Mouse (Mus musculus) heart, embryonic 11.5 days (tissue): ENCODE results near the gene Acvr2b. TPM values are rescaled to one million over a fixed set of nuclear protein-coding genes. Genes with fewer than 3 reads are reported as not detected.

Experiments
- ATAC-seq: fragments of 200-750 bp; cut with Nextera tagmentation; replicated peaks from 2 replicates; pipeline ENCODE4 v1.8.0; 2017; ENCODE audit warnings: moderate library complexity; ENCODE audit not compliant: insufficient number of reproducible peaks, low FRiP score, low TSS enrichment
- H3K27ac ChIP-seq: fragments of 300-500 bp; sonication (generic); 2 replicates; pipeline ENCODE4 v1.5.1; 2014; ENCODE audit warnings: mild to moderate bottlenecking, low read depth, low read length
- H3K27me3 ChIP-seq: fragments of 300-500 bp; sonication (generic); 2 replicates; pipeline ENCODE4 v1.6.1; 2014; ENCODE audit warnings: mild to moderate bottlenecking, low read length, mixed read lengths; ENCODE audit not compliant: control insufficient read depth, insufficient read depth
- H3K36me3 ChIP-seq: fragments of 300-500 bp; sonication (generic); 2 replicates; pipeline ENCODE4 v1.6.1; 2014; ENCODE audit warnings: mild to moderate bottlenecking, low read length, moderate library complexity, mixed read lengths; ENCODE audit not compliant: control insufficient read depth, insufficient read depth
- H3K4me1 ChIP-seq: fragments of 300-500 bp; sonication (generic); 2 replicates; pipeline ENCODE4 v1.6.1; 2014; ENCODE audit warnings: low read length; ENCODE audit not compliant: control insufficient read depth, insufficient read depth
- H3K4me2 ChIP-seq: fragments of 300-500 bp; sonication (generic); 2 replicates; pipeline ENCODE4 v1.6.1; 2014; ENCODE audit warnings: mild to moderate bottlenecking, moderate library complexity
- H3K4me3 ChIP-seq: fragments of 300-500 bp; sonication (generic); 2 replicates; pipeline ENCODE4 v1.5.1; 2014; ENCODE audit warnings: low read depth, low read length
- H3K9ac ChIP-seq: fragments of 300-500 bp; sonication (generic); 2 replicates; pipeline ENCODE4 v1.6.1; 2014; ENCODE audit warnings: mild to moderate bottlenecking, low read depth, low read length, moderate library complexity
- H3K9me3 ChIP-seq: fragments of 300-500 bp; sonication (generic); replicated peaks from 2 replicates; pipeline ENCODE4 v1.6.1; 2016; ENCODE audit warnings: low read length; ENCODE audit not compliant: control insufficient read depth
- WGBS: fragments of 180-500 bp; shearing (Covaris S2); extraction: QIAGEN DNeasy Blood & Tissue Kit; methylation state at CpG from one replicate; pipeline ENCODE4 v1.1.7; 2014; ENCODE audit not compliant: insufficient replicate concordance; 5-methylcytosine and 5-hydroxymethylcytosine counted together
- polyA plus RNA-seq: library from polyadenylated mRNA; unstranded; fragments of >200 nt; fragmentation: Nextera tagmentation; extraction: Ambion mirVana; gene quantifications from 2 replicates; pipeline ENCODE4 v1.2.1, GENCODE M21; 2014

Gene Acvr2b
- polyA plus RNA-seq, 1 experiment from 2014 or later = 29.1 TPM

DNA sequence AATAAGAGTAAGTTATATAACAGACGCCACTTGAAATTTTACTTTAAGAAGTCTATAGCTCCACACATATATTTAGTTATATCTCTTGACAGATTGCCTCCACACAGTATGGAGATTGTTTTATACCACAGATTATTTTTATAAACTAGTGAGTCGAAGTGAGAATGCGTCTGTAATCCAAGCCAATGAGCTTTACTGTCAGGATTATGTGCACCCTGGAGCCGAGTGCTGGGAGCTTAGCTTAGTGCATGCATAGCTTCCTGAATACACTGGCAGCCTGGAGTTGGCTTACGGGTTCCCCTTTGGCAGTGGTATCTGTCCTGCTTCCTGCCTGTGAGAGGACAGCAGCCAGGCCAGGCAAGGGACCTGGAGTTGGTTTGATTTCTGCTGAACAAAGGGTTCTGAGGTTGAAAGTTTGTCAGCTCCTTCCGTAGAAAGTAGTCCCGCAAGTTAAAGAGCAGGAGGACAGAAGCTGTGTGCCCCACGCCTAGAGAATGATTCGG is 36.6 kb downstream of the Acvr2b start:
- ATAC-seq = no peak
- no peak overlapping the region for H3K4me3 ChIP-seq
- H3K36me3 ChIP-seq = peaks cover 4% of the 10 kb centered on the region
- no peak overlapping the region for H3K4me2 ChIP-seq
- no peaks in the 10 kb centered on the region for H3K4me1 ChIP-seq
- H3K27me3 ChIP-seq = no peaks in the 10 kb centered on the region
- WGBS = 83% methylated on average over 9 of the region's 9 CpGs
- no peak overlapping the region for H3K27ac ChIP-seq
- no peaks in the 10 kb centered on the region for H3K9me3 ChIP-seq
- no peak overlapping the region for H3K9ac ChIP-seq

DNA sequence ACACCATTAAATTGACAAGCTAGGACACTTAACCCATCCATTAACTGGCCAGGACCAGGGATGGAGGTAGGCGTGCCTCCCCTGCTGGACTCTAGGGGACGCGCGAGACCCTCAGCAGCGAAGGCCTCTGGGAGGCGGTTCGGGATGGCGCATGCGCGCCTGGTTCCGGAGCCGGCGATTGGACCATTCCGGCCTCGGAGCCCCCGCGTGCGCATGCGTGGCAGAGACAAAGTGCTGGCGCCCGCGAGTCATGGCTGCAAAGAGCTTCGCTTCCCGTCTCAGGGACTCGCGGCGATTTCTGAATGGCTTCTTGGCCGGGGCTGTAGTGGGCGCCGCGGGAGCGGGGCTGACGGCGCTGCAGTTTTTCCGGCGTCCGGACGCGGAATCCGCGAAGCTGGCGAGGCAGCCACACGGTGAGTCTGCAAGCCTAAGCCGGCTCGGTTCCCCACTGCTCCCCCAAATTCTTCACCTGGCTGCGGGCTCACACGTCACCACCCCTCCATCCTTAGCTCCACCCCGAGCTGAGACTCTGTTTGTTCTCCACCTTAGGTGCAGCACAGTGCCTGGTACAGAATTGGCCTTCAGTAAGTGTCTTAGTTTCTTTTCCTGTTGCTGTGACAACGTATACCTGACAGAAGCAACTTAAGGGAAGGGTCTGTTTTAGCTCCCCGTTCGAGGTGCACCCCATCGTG is 43.0 kb downstream of the Acvr2b start, which contains the start of gene Exog:
Gene Exog, plus strand, starts transcription at position 206 of the 692 bp plus-strand sequence.
- H3K4me2 ChIP-seq = peak within 1 kb of the TSS; percentile 77
- H3K9ac ChIP-seq = peak within 1 kb of the TSS; percentile 91
- WGBS = under 1% methylated on average over 52 of the region's 52 CpGs
- peaks cover 10% of the 10 kb centered on the region; the same call in 1 of the 2 replicates for H3K36me3 ChIP-seq
- H3K27ac ChIP-seq = peak within 1 kb of the TSS; percentile 66; the same call in 1 of the 2 replicates
- peak within 1 kb of the TSS; percentile 85 for H3K4me3 ChIP-seq
- H3K27me3 ChIP-seq = no peaks in the 10 kb centered on the region
- peaks cover 7% of the 10 kb centered on the region for H3K4me1 ChIP-seq
- peak; percentile 92 for ATAC-seq
- H3K9me3 ChIP-seq = no peaks in the 10 kb centered on the region

DNA sequence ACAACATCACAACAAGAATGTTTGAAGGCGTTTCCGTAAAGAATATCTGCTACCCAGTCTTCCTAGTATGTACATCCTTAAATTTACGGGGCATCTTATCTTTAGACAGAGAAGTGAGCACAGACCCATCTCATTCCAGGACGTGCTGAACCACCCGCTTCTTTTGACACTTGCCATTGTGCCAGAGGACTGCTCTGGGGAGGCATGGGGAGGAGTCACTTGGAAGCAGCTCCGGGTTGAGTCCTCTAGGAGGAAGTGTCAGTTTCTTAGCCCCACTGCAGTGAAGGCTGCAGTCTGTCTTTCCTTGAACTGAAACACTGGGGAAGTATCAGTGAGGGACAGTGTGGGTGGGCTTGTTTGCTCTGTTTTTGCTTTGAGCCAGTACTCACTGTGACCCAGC is 43.8 kb downstream of the Acvr2b start:
- WGBS = 26% methylated on average over 6 of the region's 6 CpGs
- peaks cover 7% of the 10 kb centered on the region for H3K4me1 ChIP-seq

DNA sequence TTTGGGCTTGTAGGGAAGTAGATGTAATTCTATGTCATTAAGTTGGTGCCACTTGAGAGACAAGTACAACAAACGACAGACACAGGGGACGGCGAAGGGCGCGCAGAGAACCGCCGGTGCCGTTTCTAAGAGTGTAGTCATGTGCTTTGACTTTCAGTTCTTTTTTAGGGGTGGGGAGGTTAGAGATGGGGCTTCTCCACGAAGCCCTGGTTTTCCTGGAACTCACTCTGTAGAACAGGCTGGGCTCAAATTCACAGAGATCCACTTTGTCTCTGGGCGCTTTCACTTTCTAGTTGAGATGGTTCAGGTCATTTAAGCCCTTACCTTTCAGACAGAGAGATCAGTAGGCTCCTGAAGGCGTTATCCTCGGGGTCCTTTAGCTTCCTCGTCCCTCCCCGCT is 54.0 kb downstream of the Acvr2b start:
- Histone ChIP-seq H3K27me3 (no peaks in the 10 kb centered on the region), H3K27ac (no peak overlapping the region), H3K4me1 (peaks cover 14% of the 10 kb centered on the region; the same call in 1 of the 2 replicates), H3K9me3 (no peaks in the 10 kb centered on the region), H3K4me3 (no peak overlapping the region), H3K9ac (no peak overlapping the region), H3K4me2 (no peak overlapping the region), H3K36me3 (peaks cover 8% of the 10 kb centered on the region; the same call in 1 of the 2 replicates)
- ATAC-seq = no peak
- WGBS = 82% methylated on average over 14 of the region's 14 CpGs

More for the DNA sequence above, 43.8 kb downstream of the Acvr2b start:
- no peaks in the 10 kb centered on the region for H3K27me3 ChIP-seq
- peak overlapping the region; percentile 91 for H3K9ac ChIP-seq
- ATAC-seq = no peak; the same call in 1 of the 2 replicates
- peaks cover 13% of the 10 kb centered on the region; the same call in 1 of the 2 replicates for H3K36me3 ChIP-seq
- H3K27ac ChIP-seq = no peak overlapping the region
- H3K4me2 ChIP-seq = peak overlapping the region; percentile 77
- no peaks in the 10 kb centered on the region for H3K9me3 ChIP-seq
- peak overlapping the region; percentile 85 for H3K4me3 ChIP-seq

GRCm38 (mm10) chr9:119457122-119457521 is 55.2 kb downstream of the Acvr2b start:
- H3K4me2 ChIP-seq = no peak overlapping the region
- peaks cover 9% of the 10 kb centered on the region; the same call in 1 of the 2 replicates for H3K36me3 ChIP-seq
- H3K9ac ChIP-seq = no peak overlapping the region
- no peak overlapping the region for H3K4me3 ChIP-seq
- H3K9me3 ChIP-seq = no peaks in the 10 kb centered on the region
- H3K27me3 ChIP-seq = no peaks in the 10 kb centered on the region
- peaks cover 14% of the 10 kb centered on the region; the same call in 1 of the 2 replicates for H3K4me1 ChIP-seq
- no peak overlapping the region for H3K27ac ChIP-seq
- 64% methylated on average over 14 of the region's 14 CpGs for WGBS
- no peak for ATAC-seq

DNA sequence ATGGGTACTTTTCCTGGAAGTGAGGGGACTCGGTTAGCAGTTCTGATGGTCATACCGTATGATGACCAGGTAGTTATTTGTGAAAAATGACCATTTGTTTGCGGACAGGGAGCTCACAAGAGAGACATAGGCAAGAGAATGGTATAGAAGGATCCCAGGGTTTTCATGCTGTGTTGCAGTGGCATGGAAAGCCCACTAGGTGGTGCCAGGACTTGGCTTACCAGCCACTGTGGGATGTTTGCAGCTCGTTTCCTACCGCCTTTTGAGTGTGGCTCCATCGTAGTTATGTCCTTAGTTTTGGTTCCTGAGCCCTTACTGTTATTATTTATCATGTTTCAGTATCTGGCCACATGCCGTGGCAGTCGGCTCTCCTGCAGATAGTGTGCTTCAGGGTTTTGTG is 58.5 kb downstream of the Acvr2b start:
- Histone ChIP-seq H3K9ac (no peak overlapping the region), H3K4me3 (no peak overlapping the region), H3K4me2 (no peak overlapping the region), H3K36me3 (peaks cover 23% of the 10 kb centered on the region), H3K4me1 (peaks cover 14% of the 10 kb centered on the region; the same call in 1 of the 2 replicates), H3K27ac (no peak overlapping the region), H3K9me3 (no peaks in the 10 kb centered on the region), H3K27me3 (no peaks in the 10 kb centered on the region)
- WGBS = 45% methylated on average over 8 of the region's 8 CpGs
- no peak for ATAC-seq

- Histone ChIP-seq H3K36me3 (peaks cover 22% of the 10 kb centered on the region), H3K4me2 (no peak overlapping the region), H3K27me3 (no peaks in the 10 kb centered on the region), H3K4me1 (peaks cover 26% of the 10 kb centered on the region), H3K27ac (no peak overlapping the region), H3K9ac (no peak overlapping the region), H3K4me3 (no peak overlapping the region), H3K9me3 (no peaks in the 10 kb centered on the region)
- 89% methylated on average over 6 of the region's 6 CpGs for WGBS
- no peak for ATAC-seq
Observed at GRCm38 (mm10) chr9:119465056-119465455, 63.1 kb downstream of the Acvr2b start.

DNA sequence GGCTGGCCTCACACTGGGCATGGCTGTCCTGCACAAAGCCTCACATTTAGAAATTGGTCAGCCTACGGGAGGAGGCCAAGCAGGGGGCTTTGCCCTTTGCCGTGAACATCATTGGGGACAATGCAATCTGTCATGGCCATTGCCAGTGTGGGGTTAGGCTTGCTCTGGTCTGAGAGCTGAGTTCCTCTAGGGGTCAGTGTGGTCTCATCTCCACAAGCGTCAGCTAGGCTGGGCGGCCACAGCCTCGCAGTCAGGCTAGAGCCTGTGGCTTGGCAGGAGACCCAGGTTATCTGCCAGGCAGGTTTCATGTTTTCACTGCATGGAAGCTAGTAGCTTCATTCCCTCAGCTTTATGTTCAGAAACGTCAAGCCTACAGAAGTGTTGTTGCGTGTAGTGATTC is 63.7 kb downstream of the Acvr2b start:
- no peak overlapping the region for H3K9ac ChIP-seq
- no peaks in the 10 kb centered on the region for H3K9me3 ChIP-seq
- peaks cover 22% of the 10 kb centered on the region for H3K36me3 ChIP-seq
- H3K4me3 ChIP-seq = no peak overlapping the region
- H3K27ac ChIP-seq = no peak overlapping the region
- no peak for ATAC-seq
- H3K4me1 ChIP-seq = peaks cover 32% of the 10 kb centered on the region
- 56% methylated on average over 7 of the region's 7 CpGs for WGBS
- no peak overlapping the region for H3K4me2 ChIP-seq
- no peaks in the 10 kb centered on the region for H3K27me3 ChIP-seq
